Mouse (Mus musculus) CH12.LX (cell line): Measurements from ENCODE around the gene Rpl24. TPM values are rescaled to one million over a fixed set of nuclear protein-coding genes. Genes with fewer than 3 reads are reported as not detected.
A peak's percentile ranks its signal among the peaks of the same experiment; 100 is the strongest.
"Not testable (repeated sequence)": the region's sequence is repeated elsewhere in the genome, so short reads cannot be mapped to it uniquely, and the experiment has no call there.

ENCODE experiments used
- DNase-seq: peaks from one replicate; pipeline ENCODE4 v3.0.0-alpha.2; 2013; ENCODE audit errors: extremely low read depth
- H3K27ac ChIP-seq: 2 replicates; pipeline ENCODE4 v1.5.1; 2012; ENCODE audit warnings: low read depth, mild to moderate bottlenecking, control low read depth, moderate library complexity; ENCODE audit not compliant: insufficient read depth
- H3K27me3 ChIP-seq: replicated peaks from 2 replicates; pipeline ENCODE3; 2012; ENCODE audit warnings: inconsistent platforms
- H3K36me3 ChIP-seq, 2 experiments: replicated peaks in 1 of 2; 2 replicates each; pipeline versions ENCODE3 to v1.6.1; 2012; ENCODE audit warnings: inconsistent platforms in 1 of 2, low read length in 1 of 2, mild to moderate bottlenecking in 1 of 2, mixed read lengths in 1 of 2, moderate library complexity in 1 of 2; ENCODE audit not compliant: control insufficient read depth in 1 of 2, insufficient read depth in 1 of 2
- H3K4me1 ChIP-seq, 2 experiments: 2 replicates each; pipeline ENCODE4 v1.6.1; 2012; ENCODE audit warnings: inconsistent platforms in 1 of 2, moderate library complexity in 1 of 2; ENCODE audit not compliant: insufficient read depth in 2 of 2, control insufficient read depth in 1 of 2
- H3K4me2 ChIP-seq: 2 replicates; pipeline ENCODE4 v1.6.1; 2012; ENCODE audit warnings: low read depth, mild to moderate bottlenecking, control low read depth; ENCODE audit not compliant: poor library complexity, insufficient read depth, severe bottlenecking
- H3K4me3 ChIP-seq, 3 experiments: fragments of 150-350 bp in 1 of 3; sonication (generic) in 1 of 3; replicated peaks in 1 of 3; 2 replicates each; pipeline versions ENCODE3 to v1.5.1; 2011 to 2012; ENCODE audit warnings: low read depth in 2 of 3, low read length in 2 of 3, mild to moderate bottlenecking in 2 of 3, moderate library complexity in 2 of 3, control low read depth in 1 of 3, improper control_type of control experiment in 1 of 3, inconsistent platforms in 1 of 3, mixed read lengths in 1 of 3; ENCODE audit not compliant: poor library complexity in 1 of 3
- H3K79me2 ChIP-seq: replicated peaks from 2 replicates; pipeline ENCODE4 v1.6.1; 2012; ENCODE audit warnings: mild to moderate bottlenecking, moderate library complexity; ENCODE audit not compliant: control insufficient read depth, poor library complexity, insufficient read depth, severe bottlenecking; ENCODE audit errors: extremely low read depth
- H3K9ac ChIP-seq: 2 replicates; pipeline ENCODE4 v1.6.1; 2012; ENCODE audit warnings: low read depth, mild to moderate bottlenecking, control low read depth, moderate library complexity; ENCODE audit not compliant: insufficient read depth
- H3K9me3 ChIP-seq: replicated peaks from 2 replicates; pipeline ENCODE3; 2012; ENCODE audit warnings: low read length, inconsistent platforms, mixed read lengths
- CHD2 ChIP-seq: IDR thresholded peaks from 2 replicates; pipeline ENCODE4 v1.6.1; 2011; ENCODE audit warnings: low read length, improper control_type of control experiment
- CTCF ChIP-seq, 2 experiments: IDR thresholded peaks in 1 of 2; conservative IDR thresholded peaks in 1 of 2; 2 replicates each; pipeline ENCODE4 v1.5.1; 2011 to 2012; ENCODE audit warnings: low read depth in 2 of 2, low read length in 2 of 2, improper control_type of control experiment in 1 of 2, inconsistent platforms in 1 of 2, mild to moderate bottlenecking in 1 of 2, moderate library complexity in 1 of 2
- ELF1 ChIP-seq: IDR thresholded peaks from 2 replicates; pipeline ENCODE4 v1.6.1; 2014; ENCODE audit warnings: low read depth, mild to moderate bottlenecking, inconsistent platforms, low read length, improper control_type of control experiment
- EP300 ChIP-seq: IDR thresholded peaks from 2 replicates; pipeline ENCODE4 v1.6.1; 2011; ENCODE audit warnings: low read length, improper control_type of control experiment
- IRF4 ChIP-seq: IDR thresholded peaks from 2 replicates; pipeline ENCODE4 v1.6.1; 2014; ENCODE audit warnings: low read depth, mild to moderate bottlenecking, inconsistent platforms, low read length, improper control_type of control experiment
- JUN ChIP-seq: IDR thresholded peaks from 2 replicates; pipeline ENCODE4 v1.6.1; 2011; ENCODE audit warnings: low read depth, mild to moderate bottlenecking, low read length, improper control_type of control experiment, moderate library complexity; ENCODE audit not compliant: insufficient read depth
- JUND ChIP-seq: conservative IDR thresholded peaks from 2 replicates; pipeline ENCODE4 v1.6.1; 2011; ENCODE audit warnings: low read depth, low read length, improper control_type of control experiment
- KAT2A ChIP-seq: IDR thresholded peaks from 2 replicates; pipeline ENCODE4 v1.6.1; 2012; ENCODE audit warnings: low read length, improper control_type of control experiment, inconsistent platforms; ENCODE audit not compliant: insufficient replicate concordance
- MAFK ChIP-seq: IDR thresholded peaks from 2 replicates; pipeline ENCODE4 v1.6.1; 2011; ENCODE audit warnings: low read length, improper control_type of control experiment; ENCODE audit not compliant: insufficient replicate concordance
- MAX ChIP-seq: IDR thresholded peaks from 2 replicates; pipeline ENCODE4 v1.6.1; 2011; ENCODE audit warnings: low read length, improper control_type of control experiment
- MEF2A ChIP-seq: IDR thresholded peaks from 2 replicates; pipeline ENCODE4 v1.6.1; 2014; ENCODE audit warnings: low read depth, mild to moderate bottlenecking, inconsistent platforms, low read length, improper control_type of control experiment, borderline replicate concordance
- MXI1 ChIP-seq: IDR thresholded peaks from 2 replicates; pipeline ENCODE4 v1.6.1; 2011; ENCODE audit warnings: mild to moderate bottlenecking, low read depth, low read length, improper control_type of control experiment
- MYC ChIP-seq: IDR thresholded peaks from 2 replicates; pipeline ENCODE4 v1.6.1; 2011; ENCODE audit warnings: low read depth, mild to moderate bottlenecking, improper control_type of control experiment, low read length
- NELFE ChIP-seq: IDR thresholded peaks from 2 replicates; pipeline ENCODE4 v1.6.1; 2011; ENCODE audit warnings: low read depth, low read length, improper control_type of control experiment
- PAX5 ChIP-seq: IDR thresholded peaks from 2 replicates; pipeline ENCODE4 v1.6.1; 2012; ENCODE audit warnings: low read length, inconsistent platforms, mixed read lengths
- RAD21 ChIP-seq: IDR thresholded peaks from 2 replicates; pipeline ENCODE4 v1.6.1; 2011; ENCODE audit warnings: low read depth, mild to moderate bottlenecking, low read length, improper control_type of control experiment, moderate library complexity
- SIN3A ChIP-seq: IDR thresholded peaks from 2 replicates; pipeline ENCODE4 v1.6.1; 2012; ENCODE audit warnings: low read length, improper control_type of control experiment, inconsistent platforms
- SMC3 ChIP-seq: IDR thresholded peaks from 2 replicates; pipeline ENCODE4 v1.6.1; 2011; ENCODE audit warnings: low read depth, low read length, improper control_type of control experiment
- TCF12 ChIP-seq: IDR thresholded peaks from 2 replicates; pipeline ENCODE4 v1.6.1; 2014; ENCODE audit warnings: low read depth, mild to moderate bottlenecking, inconsistent platforms, low read length, improper control_type of control experiment
- USF2 ChIP-seq: conservative IDR thresholded peaks from 2 replicates; pipeline ENCODE4 v1.6.1; 2011; ENCODE audit warnings: low read depth, low read length, improper control_type of control experiment
- ZC3H11A ChIP-seq: IDR thresholded peaks from 2 replicates; pipeline ENCODE4 v1.6.1; 2012; ENCODE audit warnings: low read depth, mild to moderate bottlenecking, inconsistent platforms, low read length, improper control_type of control experiment
- ZMIZ1 ChIP-seq: IDR thresholded peaks from 2 replicates; pipeline ENCODE4 v1.6.1; 2012; ENCODE audit warnings: low read depth, mild to moderate bottlenecking, inconsistent platforms, low read length, improper control_type of control experiment
- ZNF384 ChIP-seq: IDR thresholded peaks from 2 replicates; pipeline ENCODE4 v1.6.1; 2012; ENCODE audit warnings: low read depth, low read length, improper control_type of control experiment, inconsistent platforms
- dilution Hi-C: fragments of 300-500 bp; cut with MboI; formaldehyde crosslinking; loops from 2 replicates; pipeline ENCODE4 v1.14.3; 2020; ENCODE audit warnings: low sequenced_read_pairs; ENCODE audit not compliant: extremely low pct_unique_long_range_greater_than_20kb, extremely low pct_ligation_motif_present
- in situ Hi-C: fragments of 300-500 bp; cut with MboI; formaldehyde crosslinking; loops from 3 replicates; pipeline ENCODE4 v1.14.3; 2019; ENCODE audit warnings: low sequenced_read_pairs, low pct_ligation_motif_present, low pct_unique_long_range_greater_than_20kb, mixed read lengths
- polyA plus RNA-seq: library from polyadenylated mRNA; unstranded; fragments of >175 nt; gene quantifications from 2 replicates; pipeline ENCODE4 v1.2.1, GENCODE M21; 2012; ENCODE audit warnings: low read depth; ENCODE audit not compliant: insufficient read length
- total RNA-seq, 2 experiments: library from RNA; depleted of rRNA; stranded (reverse); fragments of 300-350 nt in 1 of 2; fragments of >200 nt in 1 of 2; gene quantifications; 2 replicates each; pipeline ENCODE4 v1.2.3; 2012 to 2014

Rpl24 gene
- total and polyA plus RNA-seq, 3 experiments = 96.4 to 2,739 (median 2,337) TPM

DNA sequence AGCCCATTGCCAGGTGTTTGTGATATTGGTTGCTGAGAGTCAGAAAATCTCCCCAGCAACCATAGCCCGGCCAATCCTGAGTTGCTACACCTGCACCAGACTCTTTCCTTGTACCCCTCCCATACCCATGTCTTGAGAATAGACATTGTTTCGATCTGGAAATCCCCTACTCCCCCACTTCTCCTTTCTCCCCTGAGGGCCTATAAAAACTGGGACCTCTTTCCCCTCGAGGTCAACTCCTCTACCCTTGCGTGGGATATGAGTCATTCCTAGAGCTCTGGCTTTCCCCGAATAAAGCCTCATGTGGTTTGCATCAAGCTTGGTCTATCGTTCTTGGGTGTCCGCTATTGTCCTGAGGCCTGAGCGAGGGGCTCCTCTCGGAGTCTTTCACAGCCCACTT lies 11.9 kb upstream of the Rpl24 start:
- peak; percentile 73 for DNase-seq
- H3K36me3 ChIP-seq, H3K27me3 ChIP-seq, dilution Hi-C loops, H3K4me3 ChIP-seq, H3K79me2 ChIP-seq, in situ Hi-C loops, H3K4me2 ChIP-seq, H3K27ac ChIP-seq, H3K9ac ChIP-seq, H3K9me3 ChIP-seq: not testable (repeated sequence)
- peak; percentile 41; the same call in 1 of the 2 replicates for TF ChIP-seq IRF4
- peak; percentile 25; the same call in 1 of the 2 replicates for TF ChIP-seq JUN
- TF ChIP-seq EP300 = peak; percentile 33; the same call in 1 of the 2 replicates
- H3K4me1 ChIP-seq = peaks cover 0 to 11% of the 10 kb centered on the region in 2 experiments; a peak in 2 of 4 replicates

- dilution Hi-C loops = not testable (repeated sequence)
Observed at GRCm38 (mm10) chr16:55963068-55963467, 3.0 kb upstream of the Rpl24 start.

GRCm38 (mm10) chr16:55964126-55964949 lies 1.7 kb upstream of the Rpl24 start:
- no peak overlapping the region for H3K4me2 ChIP-seq
- H3K79me2 ChIP-seq = peaks cover 34% of the 10 kb centered on the region
- dilution Hi-C loops = no loop called here
- no peak overlapping the region for H3K27ac ChIP-seq
- DNase-seq = peak; percentile 78
- no peaks in the 10 kb centered on the region for H3K9me3 ChIP-seq
- peak; percentile 24; the same call in 1 of the 2 replicates for TF ChIP-seq IRF4
- no peak for TF ChIP-seq USF2
- peak; percentile 70 for TF ChIP-seq RAD21
- TF ChIP-seq ZMIZ1 = no peak
- no peak for TF ChIP-seq KAT2A
- TF ChIP-seq PAX5 = no peak
- TF ChIP-seq MYC = peak; percentile 76
- peak; percentile 65; the same call in 1 of the 2 replicates for TF ChIP-seq MXI1
- no peak for TF ChIP-seq NELFE
- TF ChIP-seq MEF2A = 0 out of 2 replicates have a peak, but pooled peaks have one; percentile 12
- TF ChIP-seq SIN3A = peak; percentile 79
- TF ChIP-seq ZNF384 = peak; percentile 93
- TF ChIP-seq JUND = no peak
- TF ChIP-seq MAFK = no peak
- no peak for TF ChIP-seq CHD2
- peak; percentile 39; the same call in 1 of the 2 replicates for TF ChIP-seq ELF1
- TF ChIP-seq SMC3 = peak; percentile 77
- no peak; the same call in 1 of the 2 replicates for TF ChIP-seq ZC3H11A
- TF ChIP-seq TCF12 = no peak
- peak in 1 of 2 experiments; percentile 83; a peak in 2 of 4 replicates for TF ChIP-seq CTCF (conservative IDR thresholded peaks at IDR 0.05 in 1 of 2, IDR thresholded peaks at IDR 0.05 in 1 of 2; ENCODE audit: low read depth in 2 of 2, low read length in 2 of 2)
- TF ChIP-seq, all 38 proteins: peak for 10
- H3K27me3 ChIP-seq = no peaks in the 10 kb centered on the region
- peaks cover 3 to 25% of the 10 kb centered on the region in 2 experiments; a peak in 3 of 4 replicates for H3K4me1 ChIP-seq
- H3K9ac ChIP-seq = 0 out of 2 replicates have a peak overlapping the region, but pooled peaks have one; percentile 25
- no peak overlapping the region for H3K4me3 ChIP-seq
- H3K36me3 ChIP-seq = peaks cover 6 to 18% of the 10 kb centered on the region in 2 experiments
- in situ Hi-C loops = no loop called here

More at GRCm38 (mm10) chr16:55963068-55963467, 3.0 kb upstream of the Rpl24 start:
- H3K4me3 ChIP-seq, H3K27ac ChIP-seq, H3K36me3 ChIP-seq, H3K4me2 ChIP-seq, in situ Hi-C loops, H3K9me3 ChIP-seq, H3K9ac ChIP-seq, H3K27me3 ChIP-seq: not testable (repeated sequence)
- peaks cover 3 to 20% of the 10 kb centered on the region in 2 experiments; a peak in 3 of 4 replicates for H3K4me1 ChIP-seq
- H3K79me2 ChIP-seq = peaks cover 22% of the 10 kb centered on the region
- peak; percentile 45 for DNase-seq
- TF ChIP-seq MAX = peak; percentile 36; the same call in 1 of the 2 replicates
- TF ChIP-seq, all 38 proteins: peak for 1; not testable (repeated sequence) for 37
